Mouse (Mus musculus) right cerebral cortex, postnatal 36 days (tissue): ENCODE measurements around the gene Nqo2.
"Not testable (repeated sequence)": the region's sequence is repeated elsewhere in the genome, so short reads cannot be mapped to it uniquely, and the experiment has no call there.

Source experiments
- DNase-seq, 2 experiments: peaks; one replicate each; pipeline ENCODE4 v3.0.0; 2022; ENCODE audit warnings: low spot score in 2 of 2, mixed read lengths in 1 of 2

Gene Nqo2

GRCm38 (mm10) chr13:33964206-33965046, at the start of gene Nqo2:
Gene Nqo2, plus strand, starts transcription at chr13:33964687.
- peak; percentile 24 to 31 for DNase-seq

- no peak for DNase-seq
Observed at GRCm38 (mm10) chr13:33921041-33921440, 43.4 kb upstream of the Nqo2 start.

GRCm38 (mm10) chr13:33921699-33922098, 42.8 kb upstream of the Nqo2 start:
- no peak for DNase-seq

DNA sequence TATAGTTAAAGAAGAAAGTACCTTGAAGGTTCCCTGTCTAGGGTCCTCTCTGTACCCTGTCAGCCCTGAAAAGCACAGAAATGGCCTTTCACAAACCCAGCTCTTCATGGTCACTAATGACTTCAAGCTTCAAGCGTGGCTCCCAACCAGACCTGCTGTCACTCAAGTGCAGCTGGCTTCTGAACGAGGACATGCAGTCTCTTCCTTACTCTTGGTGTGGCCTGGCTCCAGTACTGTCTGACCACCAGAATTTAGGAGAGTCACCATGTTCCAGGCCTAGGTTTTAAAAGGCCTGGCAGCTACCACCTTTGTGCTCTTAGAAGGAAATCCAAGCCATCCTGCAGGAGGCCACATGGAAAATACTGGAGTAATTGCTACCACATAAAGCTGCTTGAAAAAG, 34.2 kb upstream of the Nqo2 start:
- no peak for DNase-seq

DNA sequence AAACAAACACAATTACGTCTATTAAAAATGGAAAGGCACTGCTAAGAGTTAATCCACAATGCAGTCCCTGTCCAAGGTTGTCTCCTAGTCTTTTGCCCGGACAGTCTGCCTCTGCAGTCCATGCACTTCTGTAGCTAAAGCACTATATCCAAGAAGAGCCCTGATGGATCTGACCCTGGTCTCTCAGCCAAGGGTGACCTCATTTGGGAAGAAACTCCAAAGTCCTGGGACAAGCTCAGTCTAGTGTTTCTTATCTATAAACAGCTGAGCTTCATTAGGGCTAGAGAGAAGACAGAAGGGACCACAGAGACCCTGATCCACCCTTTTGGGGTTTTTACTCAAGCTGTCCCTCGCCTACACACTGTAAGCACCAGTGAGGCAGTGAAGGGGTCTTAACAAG, 33.6 kb upstream of the Nqo2 start:
- DNase-seq, result no peak

DNA sequence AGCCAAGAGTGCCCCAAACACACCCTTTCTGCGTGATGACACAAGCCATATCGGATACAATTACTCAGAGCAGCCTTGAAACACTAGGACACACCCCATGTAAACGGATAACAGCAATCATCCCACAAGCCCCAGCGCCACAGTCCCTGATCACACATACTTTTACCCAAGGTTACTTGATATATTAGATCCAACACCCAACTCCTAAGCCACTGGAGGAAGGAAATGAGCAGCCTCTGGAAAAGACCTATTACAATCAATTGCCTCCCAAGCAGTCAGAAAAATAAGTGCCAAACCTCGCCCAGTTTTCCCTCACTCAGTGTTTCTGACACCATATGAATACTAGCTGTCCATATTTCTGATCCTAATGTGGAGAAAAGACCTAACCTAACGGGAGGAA, 29.7 kb upstream of the Nqo2 start:
- DNase-seq, result no peak

DNA sequence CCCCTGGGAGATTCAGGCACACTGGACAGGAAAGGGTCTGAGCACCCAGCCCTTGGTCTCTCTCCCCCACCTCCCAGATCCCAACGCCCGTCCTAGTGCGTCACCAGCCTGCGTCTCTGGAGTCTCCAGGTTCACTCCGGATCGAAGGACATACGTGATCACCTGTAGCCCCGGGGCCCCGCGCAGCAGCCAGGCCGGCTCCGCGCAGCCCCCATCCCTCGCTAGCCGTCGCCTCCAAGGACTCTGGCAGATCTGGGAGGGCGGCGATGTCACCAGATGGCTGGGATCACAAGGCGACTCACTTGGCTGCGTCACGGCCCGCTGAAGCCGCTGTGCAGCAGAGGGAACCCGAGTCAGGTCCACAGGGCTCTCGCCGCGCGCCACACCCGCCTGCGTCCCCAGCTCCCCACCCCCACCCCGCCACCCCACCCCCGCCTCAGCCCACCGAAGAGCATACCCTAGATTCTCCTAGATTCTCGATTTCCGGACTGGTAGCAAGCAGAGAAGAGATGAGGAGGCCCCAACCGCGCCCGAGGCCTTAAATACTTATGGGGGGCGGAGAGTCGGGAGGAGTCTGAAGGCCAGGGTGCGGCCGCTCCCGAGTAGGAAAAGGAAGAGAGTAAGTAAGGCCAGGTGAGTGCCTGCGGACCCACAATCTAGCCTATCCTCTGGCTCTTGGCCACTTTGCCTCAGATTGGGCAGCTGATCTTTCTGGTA, 28.9 kb upstream of the Nqo2 start:
- DNase-seq, result peak; percentile 42 to 56

- DNase-seq, result no peak
Observed at GRCm38 (mm10) chr13:33937151-33937550, 27.3 kb upstream of the Nqo2 start.

DNA sequence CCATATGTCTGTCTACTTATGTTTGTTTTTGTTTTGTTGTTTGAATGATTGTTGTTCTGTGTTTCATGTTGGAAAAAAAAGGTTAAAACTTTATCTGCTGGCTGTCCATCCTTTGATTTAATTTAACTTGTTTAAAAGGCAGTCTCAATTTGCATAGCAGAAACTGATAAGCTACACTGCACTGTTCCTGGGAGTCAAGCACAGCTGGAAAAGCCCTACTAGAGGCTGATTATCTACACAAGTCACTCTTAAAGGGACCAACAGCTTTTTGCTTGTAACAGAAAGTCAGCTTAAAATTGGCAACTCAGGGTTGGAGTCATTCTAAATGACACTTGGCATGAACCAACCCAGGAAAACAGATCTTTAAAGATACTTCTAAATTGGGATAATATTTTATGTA, 26.9 kb upstream of the Nqo2 start:
- not testable (repeated sequence) for DNase-seq

DNA sequence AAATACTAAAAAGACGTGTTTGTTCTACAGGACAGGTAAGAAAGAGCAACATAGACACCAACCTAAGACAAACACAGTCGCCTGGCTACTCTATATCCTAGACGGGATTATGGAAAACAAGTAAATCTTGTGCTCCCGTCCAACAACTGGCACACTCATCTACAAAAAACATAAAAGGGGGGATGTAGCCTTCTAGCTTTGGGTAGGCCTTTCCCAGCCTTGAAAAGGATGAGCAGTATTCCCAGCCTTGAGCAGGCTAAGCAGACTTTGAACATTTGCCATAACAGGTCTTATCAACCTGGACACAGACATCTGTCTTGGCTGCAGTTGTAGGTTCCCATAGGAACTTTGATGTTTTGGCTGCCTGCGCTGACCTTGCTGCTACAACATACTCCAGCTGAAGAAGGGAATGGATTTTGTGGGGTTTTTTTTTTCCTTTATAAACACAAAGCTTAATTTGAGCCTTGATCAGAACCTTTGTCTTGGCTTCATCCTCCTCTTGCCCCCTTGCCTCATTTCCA, 23.1 kb upstream of the Nqo2 start:
- no peak for DNase-seq

GRCm38 (mm10) chr13:33942212-33942779, 22.2 kb upstream of the Nqo2 start:
- peak in 1 of 2 experiments; percentile 17 for DNase-seq

DNA sequence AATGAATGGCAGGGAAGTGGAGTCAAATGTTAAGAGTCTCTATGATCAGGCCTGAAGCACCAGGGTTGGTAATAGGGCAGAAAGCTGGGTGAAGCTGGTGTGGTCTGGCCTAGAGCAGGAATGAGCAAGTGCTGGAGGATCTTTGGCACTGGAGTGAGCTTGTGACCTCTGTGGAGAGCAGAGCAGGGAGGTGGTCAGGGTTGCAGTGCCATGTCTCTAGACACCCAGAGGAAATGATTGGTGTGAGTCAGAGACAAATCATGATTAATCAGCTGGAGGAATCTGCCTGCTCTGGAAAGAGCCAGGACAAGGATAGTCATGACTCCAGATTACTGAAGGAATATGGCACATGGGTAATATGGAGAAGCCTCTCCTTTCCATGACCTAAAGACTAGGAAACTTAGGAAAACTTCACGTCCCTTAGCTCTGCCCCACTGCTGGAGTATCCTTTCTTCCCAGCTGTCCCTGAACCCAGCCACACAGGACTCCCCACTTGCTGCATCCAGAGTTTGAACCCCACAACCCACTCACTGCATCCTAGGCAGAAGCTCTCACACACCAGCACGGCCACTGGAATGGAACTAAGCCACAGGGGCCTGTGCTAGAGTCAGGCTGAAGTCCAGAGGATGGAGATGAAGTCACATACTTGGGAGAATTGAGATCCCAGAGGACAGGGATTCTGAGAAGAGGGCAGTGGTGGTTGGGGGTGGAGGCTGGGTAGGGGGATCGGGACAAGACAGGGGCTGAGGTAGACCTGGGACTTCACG, 13.0 kb upstream of the Nqo2 start:
- DNase-seq, result no peak

GRCm38 (mm10) chr13:33952075-33952449, 12.4 kb upstream of the Nqo2 start:
- DNase-seq, result no peak

DNA sequence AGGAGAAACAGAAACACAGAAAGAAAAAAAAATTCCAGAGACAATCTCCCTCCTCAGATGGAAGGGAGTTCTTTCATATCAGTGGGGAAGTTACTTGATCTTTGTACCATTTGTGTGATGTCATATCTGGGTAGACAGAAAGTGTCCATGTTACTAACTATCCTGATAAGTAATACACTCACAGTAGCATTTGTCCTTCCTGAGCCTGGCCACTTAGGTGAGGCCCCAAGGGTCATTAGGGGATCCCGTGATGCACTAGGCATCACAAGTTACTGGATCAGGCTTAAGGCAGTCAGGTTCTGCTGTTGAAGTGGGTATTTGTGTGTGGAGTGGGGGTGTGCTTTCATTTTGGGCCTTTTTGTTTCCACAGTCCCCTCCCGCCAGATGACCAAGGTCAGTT, 11.5 kb upstream of the Nqo2 start:
- no peak for DNase-seq

DNA sequence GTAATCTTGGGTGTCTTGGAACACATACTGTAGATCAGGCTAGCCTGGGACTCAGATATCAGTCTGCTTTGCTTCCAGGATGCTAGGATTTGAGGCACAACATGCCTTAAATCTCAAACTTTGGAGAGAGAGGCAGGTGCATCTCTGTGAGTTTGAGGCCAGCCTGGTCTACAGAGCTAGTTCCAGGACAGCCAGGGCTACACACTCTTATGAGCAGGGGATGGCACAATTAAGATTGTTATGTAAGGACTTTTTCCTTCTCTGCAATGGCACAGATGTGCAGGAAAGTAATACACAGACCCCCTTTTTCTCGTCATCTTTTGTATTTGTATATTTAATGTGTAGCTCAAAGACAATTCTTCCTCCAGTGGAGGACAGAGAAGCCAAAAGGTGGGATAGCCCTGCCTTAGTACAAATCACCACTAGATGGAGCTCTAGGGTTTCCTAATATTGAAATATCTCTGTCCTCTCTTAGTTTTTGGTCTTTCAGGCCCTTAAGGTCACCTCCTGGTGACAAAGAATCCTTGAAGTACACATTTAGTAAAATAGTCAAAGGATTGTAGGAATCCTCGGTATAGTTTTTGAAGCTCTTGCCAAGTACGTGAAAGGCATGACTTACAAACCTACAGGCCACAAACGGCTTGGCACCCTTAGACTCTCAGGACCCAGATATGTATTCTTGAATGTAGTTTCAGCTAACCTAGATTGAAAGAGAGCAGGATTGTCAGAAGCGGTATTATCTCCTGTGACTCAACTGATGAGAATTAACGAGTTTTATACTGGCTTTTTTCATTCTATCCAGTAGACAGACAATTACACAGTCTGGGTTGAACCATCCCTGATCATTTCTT, 7.7 kb upstream of the Nqo2 start:
- DNase-seq, result no peak

GRCm38 (mm10) chr13:33959771-33960170, 4.7 kb upstream of the Nqo2 start:
- no peak for DNase-seq

- DNase-seq, result no peak
Observed at GRCm38 (mm10) chr13:33965056-33966024, 853 bp downstream of the Nqo2 start.

- no peak for DNase-seq
Observed at GRCm38 (mm10) chr13:33966025-33966412, 1.5 kb downstream of the Nqo2 start.

DNA sequence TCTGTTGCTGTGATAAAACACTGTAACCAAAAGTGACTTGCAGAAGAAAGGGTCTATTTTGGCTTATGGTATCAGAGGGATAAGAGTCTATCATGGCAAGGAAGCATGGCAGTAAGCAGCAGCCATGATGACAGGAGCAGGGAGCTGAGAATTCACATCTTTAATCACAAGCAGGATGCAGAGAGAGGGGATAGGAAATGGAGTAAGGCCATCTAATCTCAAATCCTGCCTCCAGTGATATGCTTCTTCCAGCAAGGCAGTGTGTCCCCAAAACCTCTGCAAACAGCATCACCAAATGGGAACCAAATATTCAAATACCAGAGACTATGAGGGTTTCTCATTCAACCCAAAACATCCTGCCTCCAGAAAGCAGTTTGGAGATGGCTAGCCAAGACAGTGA, 2.1 kb downstream of the Nqo2 start:
- DNase-seq, result no peak

DNA sequence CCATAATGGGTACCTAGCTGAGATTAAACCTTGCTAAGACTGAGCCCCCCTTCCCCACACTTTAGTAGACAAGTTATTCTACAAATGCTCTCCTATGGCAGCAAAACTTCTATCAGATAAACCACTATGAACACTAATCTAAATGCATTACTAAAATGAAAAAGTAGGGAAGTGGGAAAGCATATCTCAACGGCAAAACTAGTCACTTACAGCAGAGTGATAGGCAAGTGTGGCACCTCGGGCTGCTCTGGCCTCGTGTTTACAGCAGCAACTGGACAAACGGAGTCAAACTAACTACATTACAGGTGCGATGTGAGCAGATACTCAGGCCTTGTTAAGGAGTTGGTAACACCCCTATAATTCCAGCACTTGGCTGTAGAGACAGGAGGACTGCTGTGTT, 25.1 kb downstream of the Nqo2 start:
- DNase-seq, result no peak
